Mouse (Mus musculus) stomach, postnatal 0 days (tissue): ENCODE data around the gene Pilra.

ENCODE experiments used
- CTCF ChIP-seq: IDR thresholded peaks from 2 replicates; pipeline ENCODE4 v1.5.1; 2016; ENCODE audit warnings: antibody characterized with exemption, low read depth, mild to moderate bottlenecking, moderate library complexity
- EP300 ChIP-seq: optimal IDR thresholded peaks from 2 replicates; pipeline ENCODE3; 2016; ENCODE audit warnings: antibody characterized with exemption

- no peak for TF ChIP-seq CTCF
- TF ChIP-seq EP300, result no peak
Measured at GRCm38 (mm10) chr5:137781661-137782060, 54.4 kb downstream of the Pilra start.
